Mouse (Mus musculus): ENCODE measurements around the gene Gnb3.
"Not testable (repeated sequence)": the region's sequence is repeated elsewhere in the genome, so short reads cannot be mapped to it uniquely, and the experiment has no call there.

The Gnb3 gene

GRCm38 (mm10) chr6:124856916-124857839, 17.1 kb upstream of the Gnb3 start, which contains the start of gene P3h3:
TSS of gene P3h3 (minus strand) at chr6:124857752.
- DNase-seq, result peak; percentile 83 to 92

DNA sequence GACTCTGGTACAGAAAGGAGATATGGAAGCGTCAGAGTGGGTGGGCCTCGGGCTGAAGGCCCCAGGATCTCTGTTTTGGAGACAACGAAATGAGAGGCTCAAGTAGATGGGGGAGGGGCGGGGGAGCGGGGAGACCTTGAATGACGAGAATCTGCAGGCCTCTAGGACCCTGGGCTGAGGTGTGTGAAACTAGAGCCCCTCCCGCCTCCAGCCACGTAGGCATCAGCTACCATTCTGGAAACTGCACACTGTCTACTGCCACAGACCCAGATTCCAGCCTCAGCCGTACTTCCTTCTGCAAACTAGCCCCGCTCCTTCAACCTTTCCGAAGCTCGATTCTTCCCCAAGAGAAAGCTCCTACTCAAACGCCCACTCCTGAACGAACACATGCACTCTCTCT, 16.2 kb upstream of the Gnb3 start:
- peak; percentile 47 for DNase-seq

DNA sequence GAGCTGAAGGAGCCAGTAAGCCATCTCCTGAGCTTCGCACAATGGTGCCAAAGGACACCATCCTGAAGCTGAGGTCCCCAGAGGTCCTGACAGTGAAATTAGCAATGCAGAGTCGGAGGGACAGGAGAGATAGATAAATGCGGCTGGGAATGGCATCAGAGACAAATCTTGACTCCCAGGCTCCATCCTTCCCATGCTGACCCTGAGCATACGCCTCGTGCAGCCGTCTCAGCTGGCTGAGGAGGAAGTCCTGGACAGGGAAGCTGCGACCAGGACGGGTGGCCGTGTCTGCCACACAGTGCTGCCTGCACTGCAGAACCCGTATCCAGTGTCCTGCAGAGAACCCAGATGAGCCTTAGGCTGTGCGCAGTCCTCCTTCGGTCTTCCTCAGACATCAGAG, 14.6 kb upstream of the Gnb3 start:
- DNase-seq, result no peak

DNA sequence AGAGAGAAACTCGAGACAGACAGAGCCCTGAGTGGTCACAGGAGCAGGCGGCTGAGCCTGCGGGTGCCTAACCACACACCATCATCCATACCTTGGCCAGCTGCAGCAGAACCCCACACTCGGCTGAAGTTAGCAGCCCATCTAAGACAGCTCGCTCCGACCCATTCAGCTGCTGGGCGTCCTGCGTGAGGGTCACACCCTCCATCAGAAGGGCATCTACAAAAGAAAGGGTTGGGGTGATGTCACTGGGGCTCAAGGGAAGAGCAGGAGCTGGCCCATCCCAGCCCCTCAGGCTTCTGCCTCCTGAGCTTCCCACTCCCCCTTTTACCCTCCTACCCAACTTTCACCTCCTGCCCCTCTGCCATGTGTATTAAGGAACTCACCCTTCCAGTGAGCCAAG, 10.5 kb upstream of the Gnb3 start:
- DNase-seq, result no peak

DNA sequence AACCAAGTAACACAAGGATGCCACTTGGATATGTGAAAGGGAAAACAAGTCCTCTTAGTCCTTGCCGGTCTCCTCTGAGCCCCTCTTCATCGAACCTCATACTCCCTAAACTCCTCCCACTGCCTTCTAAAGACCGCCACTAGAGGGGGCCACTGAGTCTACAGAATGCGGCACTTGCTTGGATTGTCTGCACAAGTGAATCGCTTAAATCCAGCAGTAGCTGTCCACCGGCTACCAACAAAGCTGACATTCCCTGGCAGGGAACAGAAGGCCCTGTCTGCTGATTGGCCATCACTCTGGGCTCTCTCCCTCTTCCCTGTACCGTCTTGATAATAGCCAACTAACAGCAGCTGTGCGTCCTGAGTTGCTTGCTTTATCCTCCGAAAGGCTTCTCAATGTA, 7.2 kb upstream of the Gnb3 start:
- peak; percentile 93 to 97 for DNase-seq

DNA sequence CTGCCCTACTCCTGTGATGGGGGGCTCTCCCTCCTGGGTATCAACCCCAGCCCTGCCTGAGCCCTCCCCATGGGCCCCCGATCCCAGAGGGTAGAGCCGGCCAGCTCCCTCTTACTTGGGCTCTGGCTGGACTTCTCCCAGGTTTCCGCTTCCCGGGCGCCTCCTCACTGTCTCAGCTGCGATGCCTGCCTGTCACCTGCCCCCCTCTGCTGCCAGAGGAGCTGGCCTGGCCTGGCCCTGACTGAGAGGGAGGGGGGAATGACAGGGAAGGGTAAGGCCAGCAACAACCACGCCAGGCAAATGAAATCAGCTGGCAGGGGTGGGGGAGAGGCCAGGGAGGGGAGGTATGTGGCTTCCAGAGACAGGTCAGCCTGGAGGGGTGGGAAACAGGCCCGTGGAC, 270 bp downstream of the Gnb3 start:
- DNase-seq, result peak in 1 of 2 experiments; percentile 26

GRCm38 (mm10) chr6:124836411-124836810, 3.7 kb downstream of the Gnb3 start:
- no peak for DNase-seq

- no peak for DNase-seq
These were observed 4.5 kb downstream of the Gnb3 start for GRCm38 (mm10) chr6:124835531-124835930.

- no peak for DNase-seq
These were observed 5.5 kb downstream of the Gnb3 start for GRCm38 (mm10) chr6:124834512-124835081.

DNA sequence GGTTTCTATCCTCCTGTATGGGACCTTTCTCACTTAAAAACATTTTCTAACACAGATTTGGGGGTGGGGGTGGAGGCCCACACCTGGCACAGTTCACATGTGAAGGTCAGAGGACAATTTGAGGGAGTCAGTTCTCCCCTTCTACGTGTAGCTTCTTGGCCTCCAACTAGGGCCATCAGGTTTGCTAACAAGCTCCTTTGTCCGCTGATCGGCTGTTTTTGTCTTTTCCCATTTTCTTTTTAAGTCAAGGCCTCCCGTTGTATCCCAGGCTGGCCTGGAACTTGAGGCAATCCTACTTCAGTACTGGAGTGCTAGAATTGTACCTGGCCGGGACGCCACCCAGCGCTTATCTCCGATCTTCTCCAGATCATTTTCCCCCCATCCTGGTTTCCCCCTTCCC, 8.4 kb downstream of the Gnb3 start:
- no peak for DNase-seq

DNA sequence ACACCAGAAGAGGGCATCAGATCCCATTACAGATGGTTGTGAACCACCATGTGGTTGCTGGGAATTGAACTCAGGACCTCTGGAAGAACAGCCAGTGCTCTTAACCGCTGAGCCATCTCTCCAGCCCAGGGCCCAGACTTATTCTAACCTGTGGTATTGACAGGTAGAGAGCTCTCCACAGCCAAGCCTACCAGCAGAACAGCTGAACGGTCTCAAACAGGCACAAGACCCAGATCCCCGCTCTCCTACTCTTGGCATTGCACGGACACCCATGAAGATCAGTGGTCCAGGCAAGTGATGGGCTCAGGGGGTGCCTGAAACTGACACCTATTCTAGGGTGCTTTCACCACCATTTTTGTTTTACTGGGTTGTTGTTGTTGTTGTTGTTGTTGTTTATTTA, 8.9 kb downstream of the Gnb3 start:
- not testable (repeated sequence) for DNase-seq

- peak; percentile 90 to 92 for DNase-seq
These were observed 10.0 kb downstream of the Gnb3 start for GRCm38 (mm10) chr6:124829799-124830700.

DNA sequence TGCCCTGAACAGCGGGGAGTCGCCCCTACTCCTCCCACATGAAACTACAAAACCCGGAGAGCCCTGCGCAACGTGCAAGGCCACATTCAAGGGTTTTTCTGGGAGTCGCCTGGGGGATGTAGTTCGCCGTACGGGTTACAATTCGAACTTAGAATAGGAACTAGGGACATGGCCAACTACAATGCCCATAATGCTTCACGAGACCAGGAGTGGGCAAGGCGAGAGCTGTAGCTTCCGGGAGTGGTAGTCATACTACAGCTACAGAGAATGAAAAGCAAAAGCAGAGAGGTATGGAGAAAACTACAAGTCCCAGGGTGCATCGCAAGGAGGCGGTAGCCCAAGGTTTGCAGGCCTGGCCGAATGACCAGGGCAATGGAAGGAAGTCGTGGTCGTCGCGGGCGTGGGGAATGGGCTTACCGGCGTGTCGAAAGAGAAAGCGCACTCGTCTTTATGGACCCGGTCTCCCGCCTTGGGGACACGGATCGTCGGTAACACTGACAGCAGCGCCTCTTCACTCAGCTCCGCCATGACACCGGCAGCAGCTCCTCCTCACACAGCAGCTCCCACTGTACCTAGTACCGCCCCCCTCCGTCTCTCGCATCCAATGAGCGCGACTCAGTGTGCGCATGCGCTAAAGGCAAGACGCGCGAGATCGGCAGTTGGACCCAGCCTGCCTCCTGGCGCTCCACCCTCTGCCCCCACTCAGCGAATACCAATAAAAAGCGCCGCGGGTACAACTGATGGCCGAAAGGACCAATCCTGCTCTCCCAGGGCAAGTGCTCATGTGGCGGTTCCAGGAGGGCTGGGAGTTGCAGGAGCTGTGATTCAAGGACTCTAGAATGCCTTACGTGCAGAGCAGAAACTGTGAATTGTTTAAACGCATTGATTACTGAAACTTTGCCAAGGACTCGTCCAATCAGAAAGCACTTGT, 10.9 kb downstream of the Gnb3 start, which contains the start of the genes Usp5 and Cdca3:
Usp5 (minus strand) TSS at position 617 of the 931 bp plus-strand sequence.
Cdca3 (plus strand) TSS at position 680 of the 931 bp plus-strand sequence.
- peak; percentile 98 for DNase-seq

GRCm38 (mm10) chr6:124828101-124828592, 11.9 kb downstream of the Gnb3 start:
- peak; percentile 25 to 29 for DNase-seq

DNA sequence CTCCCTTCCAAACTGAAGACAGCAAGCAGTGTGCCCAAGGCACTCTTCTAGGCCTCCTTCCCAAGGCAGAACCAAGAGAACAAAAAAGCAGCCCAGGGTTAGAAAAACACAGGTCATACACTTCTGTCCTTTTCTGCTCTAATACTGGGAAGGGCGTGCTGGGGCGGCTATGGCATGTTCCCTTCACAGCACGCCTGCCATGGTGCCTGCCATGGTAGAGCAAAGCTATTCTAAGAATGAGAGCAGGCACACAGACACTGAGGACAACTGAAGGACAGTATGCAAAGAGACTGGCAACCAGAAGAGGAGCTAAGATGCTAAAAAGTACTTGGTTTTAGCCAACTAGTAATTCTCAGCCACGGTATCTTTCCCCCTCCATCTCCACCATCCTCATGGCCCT, 18.0 kb downstream of the Gnb3 start:
- no peak for DNase-seq

DNA sequence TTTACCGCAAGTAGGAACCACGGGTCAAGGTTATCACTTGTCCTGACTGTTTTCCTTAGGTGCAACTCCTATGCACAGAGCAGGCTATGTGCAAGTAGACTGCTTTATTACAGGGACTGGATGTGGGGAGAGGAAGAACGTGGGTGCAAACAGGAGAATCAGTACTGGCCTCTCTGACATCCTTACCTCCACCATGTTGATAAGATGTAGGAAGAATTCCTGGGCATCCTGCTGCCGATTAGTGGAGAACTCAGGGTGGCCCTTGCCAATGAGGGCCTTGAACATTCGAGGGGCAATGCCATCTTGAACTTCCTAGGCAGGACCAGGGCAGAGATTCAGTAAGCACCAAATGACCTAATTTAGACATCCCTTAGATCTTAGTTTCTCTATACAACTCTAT, 19.2 kb downstream of the Gnb3 start:
- DNase-seq, result no peak

DNA sequence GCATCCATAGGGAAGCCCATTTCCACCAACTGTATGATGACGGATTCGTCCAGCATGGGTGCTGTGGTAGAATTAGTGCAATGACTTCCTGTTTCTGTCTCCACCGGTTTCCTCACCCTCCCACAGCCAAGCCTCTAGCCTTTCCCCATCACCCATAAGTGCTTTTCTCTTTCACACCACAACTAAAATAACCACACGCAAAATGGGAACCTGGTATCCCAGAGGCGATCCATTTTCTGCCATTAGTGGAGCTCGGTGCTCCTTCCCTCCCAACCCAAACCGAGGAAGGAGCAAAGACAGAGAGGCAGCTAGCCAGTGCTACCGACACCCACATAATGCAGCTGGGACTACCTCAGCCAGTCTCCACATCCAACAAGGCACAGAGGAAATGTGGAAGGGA, 22.1 kb downstream of the Gnb3 start:
- no peak for DNase-seq

DNA sequence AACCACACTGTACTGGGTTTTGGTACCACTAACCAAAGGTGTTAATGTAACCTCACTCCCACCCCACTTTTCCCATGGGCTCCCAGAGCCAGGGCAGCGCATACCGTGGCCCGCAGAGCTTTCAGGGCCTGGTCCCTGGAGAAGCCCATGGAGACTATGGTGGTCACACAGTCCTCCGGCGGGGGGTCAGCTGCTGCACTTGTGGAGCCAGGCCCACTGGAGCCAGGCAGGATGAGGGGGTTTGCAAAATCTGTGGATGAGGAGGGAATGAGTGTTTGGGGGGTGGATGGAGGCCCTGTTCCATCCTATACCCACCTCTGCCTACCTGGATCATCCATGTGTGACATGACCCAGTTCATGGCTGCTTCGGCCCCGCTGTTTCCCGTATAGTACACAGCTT, 22.5 kb downstream of the Gnb3 start:
- DNase-seq, result no peak

DNA sequence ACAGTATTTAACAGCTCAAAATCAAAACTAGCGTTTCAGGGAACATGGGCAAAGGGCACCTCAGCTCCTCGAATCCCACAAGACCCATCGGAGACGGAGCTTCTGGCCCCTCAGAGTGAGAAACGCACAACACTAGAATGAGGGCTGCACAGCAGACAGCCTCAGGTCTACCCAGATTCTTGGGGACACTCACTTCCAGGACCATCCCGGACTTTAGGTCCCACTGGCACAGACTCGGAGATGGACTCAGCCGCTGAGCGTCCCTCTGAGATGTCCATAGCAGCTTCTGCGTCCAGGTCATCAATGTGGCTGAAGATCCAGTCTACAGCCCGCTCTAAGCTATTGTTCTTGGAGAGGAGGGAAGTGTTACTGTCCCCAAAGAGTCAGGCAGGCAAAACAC, 22.9 kb downstream of the Gnb3 start:
- no peak for DNase-seq

DNA sequence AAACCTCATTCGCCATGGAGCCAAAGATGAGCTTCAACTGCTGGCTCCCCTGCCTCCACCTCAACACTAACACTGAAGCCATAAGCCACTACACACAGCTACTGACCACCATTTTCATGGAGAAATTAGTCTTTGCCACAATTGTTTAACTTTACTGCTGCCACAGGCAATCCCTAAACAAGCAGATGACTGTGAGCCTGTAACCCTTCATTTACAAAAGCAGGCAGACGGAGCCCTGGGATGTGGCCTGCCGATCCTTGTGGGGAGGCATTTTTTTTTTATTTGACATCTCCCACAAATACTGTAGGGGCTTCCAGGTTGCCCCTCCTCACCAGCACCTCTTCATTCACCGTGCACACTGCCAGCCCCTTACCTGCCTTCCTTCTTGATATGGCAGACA, 23.5 kb downstream of the Gnb3 start:
- no peak for DNase-seq
